Mouse (Mus musculus) spleen, adult 2 months (tissue): Measurements from ENCODE around the gene Olfr12. TPM values are rescaled to one million over a fixed set of nuclear protein-coding genes. Genes with fewer than 3 reads are reported as not detected.

ENCODE experiments used
- DNase-seq, 2 experiments: peaks; one replicate each; pipeline versions ENCODE4 v3.0.0 to v3.0.0-alpha.2; 2012 to 2021; ENCODE audit warnings: low spot score in 2 of 2, low read depth in 1 of 2
- H3K27ac ChIP-seq: fragments of 200-500 bp; 2 replicates; pipeline ENCODE4 v1.5.1; 2012; ENCODE audit warnings: low read length, inconsistent platforms; ENCODE audit not compliant: insufficient read depth
- H3K27me3 ChIP-seq: fragments of 200-500 bp; 2 replicates; pipeline ENCODE4 v1.6.1; 2012; ENCODE audit warnings: mild to moderate bottlenecking, moderate library complexity, low read length, inconsistent platforms; ENCODE audit not compliant: control insufficient read depth, insufficient read depth
- H3K36me3 ChIP-seq: fragments of 200-500 bp; 2 replicates; pipeline ENCODE4 v1.6.1; 2012; ENCODE audit warnings: mild to moderate bottlenecking, low read length, inconsistent platforms; ENCODE audit not compliant: control insufficient read depth, insufficient read depth
- H3K4me1 ChIP-seq: fragments of 200-500 bp; 2 replicates; pipeline ENCODE4 v1.6.1; 2011; ENCODE audit warnings: inconsistent platforms; ENCODE audit not compliant: control insufficient read depth, insufficient read depth, insufficient read length
- H3K4me3 ChIP-seq: fragments of 200-500 bp; 2 replicates; pipeline ENCODE4 v1.5.1; 2011; ENCODE audit warnings: mild to moderate bottlenecking, inconsistent platforms; ENCODE audit not compliant: insufficient read depth, insufficient read length; ENCODE audit errors: extremely low read depth
- CTCF ChIP-seq: fragments of 200-500 bp; IDR thresholded peaks from 2 replicates; pipeline ENCODE4 v1.5.1; 2011; ENCODE audit warnings: mild to moderate bottlenecking, inconsistent platforms; ENCODE audit not compliant: insufficient read depth, insufficient read length, insufficient replicate concordance; ENCODE audit errors: extremely low read depth
- POLR2A ChIP-seq: fragments of 200-500 bp; IDR thresholded peaks from 2 replicates; pipeline ENCODE4 v1.6.1; 2011; ENCODE audit warnings: low read depth, low read length, inconsistent platforms
- WGBS: fragments of 180-500 bp; shearing (Covaris S2); methylation state at CpG from one replicate; pipeline ENCODE4 v1.1.7; 2018; 5-methylcytosine and 5-hydroxymethylcytosine counted together
- polyA plus RNA-seq: library from polyadenylated mRNA; depleted of rRNA; stranded (reverse); fragments of >200 nt; gene quantifications from 2 replicates; pipeline ENCODE4 v1.2.3, GENCODE M21; 2012

Olfr12 gene
- polyA plus RNA-seq, 1 experiment = not detected

DNA sequence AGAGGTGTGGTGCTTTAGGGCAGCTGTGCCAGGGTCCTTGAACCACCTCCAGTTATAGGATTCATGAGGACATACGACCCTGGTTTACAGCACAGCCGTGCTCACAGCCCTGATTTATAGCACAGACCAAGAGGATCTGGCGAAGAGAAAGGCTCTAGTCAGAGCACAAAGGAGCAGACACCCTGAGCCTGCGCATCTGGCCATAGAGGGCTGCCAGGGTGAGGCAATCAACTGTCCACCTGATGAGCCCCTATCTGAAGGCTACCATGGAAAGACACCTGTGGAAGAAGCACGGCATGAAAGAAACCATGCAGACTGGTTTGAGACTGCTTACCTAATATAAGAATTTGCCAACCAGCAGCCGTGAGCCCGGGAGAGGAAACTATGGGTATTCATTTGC is 29.0 kb downstream of the Olfr12 start:
- no peak for DNase-seq
- no peaks in the 10 kb centered on the region for H3K27me3 ChIP-seq
- peaks cover 7% of the 10 kb centered on the region; the same call in 1 of the 2 replicates for H3K4me1 ChIP-seq
- no peak overlapping the region for H3K27ac ChIP-seq
- WGBS = 84% methylated on average over 7 of the region's 7 CpGs
- no peak overlapping the region for H3K4me3 ChIP-seq
- TF ChIP-seq CTCF (no peak), POLR2A (no peak)
- H3K36me3 ChIP-seq = no peaks in the 10 kb centered on the region

DNA sequence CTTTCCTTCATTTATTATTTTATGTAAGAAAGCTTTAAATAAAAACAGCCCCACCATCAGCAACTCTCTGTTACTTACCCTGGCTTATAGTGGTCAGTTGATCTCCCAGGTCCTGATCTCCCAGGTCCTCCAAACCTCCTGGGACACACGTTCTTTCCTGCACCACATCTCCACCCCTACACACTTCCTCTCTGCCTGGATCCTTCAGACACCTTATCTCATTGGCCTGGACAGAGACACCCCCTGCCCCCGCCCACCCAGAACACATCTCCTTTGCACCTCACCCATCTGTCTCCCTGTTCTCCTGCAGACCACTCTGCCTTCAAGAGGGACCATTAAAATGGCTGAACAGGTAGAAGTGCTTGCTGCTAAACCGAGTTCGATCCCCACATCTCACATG is 29.4 kb downstream of the Olfr12 start:
- DNase-seq = no peak
- no peaks in the 10 kb centered on the region for H3K27me3 ChIP-seq
- H3K27ac ChIP-seq = no peak overlapping the region
- no peaks in the 10 kb centered on the region for H3K36me3 ChIP-seq
- no peak overlapping the region for H3K4me3 ChIP-seq
- TF ChIP-seq POLR2A (no peak), CTCF (no peak)
- peaks cover 7% of the 10 kb centered on the region; the same call in 1 of the 2 replicates for H3K4me1 ChIP-seq
- 69% methylated on average over 4 of the region's 4 CpGs for WGBS

- Histone ChIP-seq H3K27ac (no peak overlapping the region), H3K36me3 (no peaks in the 10 kb centered on the region), H3K4me3 (peak overlapping the region; percentile 31; the same call in 1 of the 2 replicates), H3K4me1 (peaks cover 7% of the 10 kb centered on the region; the same call in 1 of the 2 replicates), H3K27me3 (no peaks in the 10 kb centered on the region)
- TF ChIP-seq CTCF (peak; percentile 52; the same call in 1 of the 2 replicates), POLR2A (no peak)
- DNase-seq = peak; percentile 25 to 47
- 19% methylated on average over 8 of the region's 8 CpGs for WGBS
Observed at GRCm38 (mm10) chr1:92647752-92648151, 30.2 kb downstream of the Olfr12 start.

GRCm38 (mm10) chr1:92648197-92648596 is 30.6 kb downstream of the Olfr12 start:
- DNase-seq = no peak
- peaks cover 7% of the 10 kb centered on the region; the same call in 1 of the 2 replicates for H3K4me1 ChIP-seq
- WGBS = 7% methylated on average over 10 of the region's 10 CpGs
- no peaks in the 10 kb centered on the region for H3K27me3 ChIP-seq
- H3K36me3 ChIP-seq = no peaks in the 10 kb centered on the region
- peak overlapping the region; percentile 31; the same call in 1 of the 2 replicates for H3K4me3 ChIP-seq
- no peak for TF ChIP-seq POLR2A
- no peak for TF ChIP-seq CTCF
- H3K27ac ChIP-seq = no peak overlapping the region

DNA sequence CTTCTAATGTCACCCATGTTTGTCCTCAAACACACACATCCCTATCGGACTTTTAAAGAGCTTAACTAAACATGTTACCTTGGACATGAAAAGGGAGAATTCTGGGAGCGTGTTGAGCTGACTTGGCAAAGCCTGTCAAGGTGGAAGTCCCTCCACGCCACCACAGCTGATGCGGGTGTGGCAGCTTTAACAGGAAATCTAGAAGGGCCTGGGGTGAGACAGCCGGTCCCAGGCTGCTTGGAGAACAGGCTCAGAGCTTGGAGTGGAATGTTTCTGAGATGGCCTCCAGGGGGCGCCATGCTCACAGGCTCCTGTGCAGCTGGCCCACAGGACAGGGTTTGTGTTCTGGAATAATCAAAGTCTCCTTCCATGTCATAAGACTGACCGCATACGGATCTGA is 31.1 kb downstream of the Olfr12 start, which contains the start of gene Otos:
Otos (minus strand) TSS at position 169 of the 400 bp plus-strand sequence.
- WGBS = 22% methylated on average over 8 of the region's 8 CpGs
- TF ChIP-seq CTCF (peak; percentile 71; the same call in 1 of the 2 replicates), POLR2A (no peak)
- DNase-seq = peak; percentile 30 to 36
- Histone ChIP-seq H3K27me3 (no peaks in the 10 kb centered on the region), H3K4me1 (peaks cover 7% of the 10 kb centered on the region; the same call in 1 of the 2 replicates), H3K27ac (no peak within 1 kb of the TSS), H3K36me3 (no peaks in the 10 kb centered on the region), H3K4me3 (peak within 1 kb of the TSS; percentile 31; the same call in 1 of the 2 replicates)

DNA sequence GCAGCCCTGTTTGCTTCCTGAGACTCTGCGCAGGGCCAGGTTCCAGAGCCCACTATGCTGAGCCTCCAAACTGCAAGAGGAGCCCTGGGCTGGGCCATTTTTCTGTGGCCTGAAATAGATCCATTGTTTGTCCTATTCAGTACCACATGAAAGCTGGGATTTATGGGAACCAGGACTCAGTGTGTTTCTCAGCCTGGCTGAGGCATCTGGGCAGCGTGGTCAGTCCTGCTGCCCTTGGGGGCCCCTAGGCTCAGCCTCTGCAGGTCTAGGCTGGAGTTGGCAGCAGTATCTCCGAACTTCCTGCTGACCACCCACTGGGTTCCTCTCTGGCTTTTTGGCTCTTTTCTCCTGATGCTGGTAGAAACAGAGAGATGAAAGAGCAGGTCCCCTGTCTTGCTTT is 33.9 kb downstream of the Olfr12 start:
- TF ChIP-seq POLR2A (no peak), CTCF (no peak)
- H3K4me3 ChIP-seq = no peak overlapping the region
- 68% methylated on average over 3 of the region's 3 CpGs for WGBS
- no peak for DNase-seq
- no peak overlapping the region for H3K27ac ChIP-seq
- H3K27me3 ChIP-seq = no peaks in the 10 kb centered on the region
- H3K36me3 ChIP-seq = no peaks in the 10 kb centered on the region
- peaks cover 7% of the 10 kb centered on the region; the same call in 1 of the 2 replicates for H3K4me1 ChIP-seq

GRCm38 (mm10) chr1:92653179-92653578 is 35.6 kb downstream of the Olfr12 start:
- 92% methylated on average over 3 of the region's 3 CpGs for WGBS

More at GRCm38 (mm10) chr1:92653179-92653578, 35.6 kb downstream of the Olfr12 start:
- Histone ChIP-seq H3K4me1 (peaks cover 4% of the 10 kb centered on the region; the same call in 1 of the 2 replicates), H3K36me3 (no peaks in the 10 kb centered on the region), H3K4me3 (no peak overlapping the region), H3K27ac (no peak overlapping the region), H3K27me3 (no peaks in the 10 kb centered on the region)
- DNase-seq = no peak
- TF ChIP-seq POLR2A (no peak), CTCF (no peak)
